Mouse (Mus musculus): ENCODE data around the gene Slc10a7. TPM values are rescaled to one million over a fixed set of nuclear protein-coding genes. Genes with fewer than 3 reads are reported as not detected.

Slc10a7 gene
- total RNA-seq, 2 experiments from 2014 or later = 21.3 to 27.9 TPM

Other genes starting within 250 kb of the Slc10a7 start
- not detected in 2 replicates for gene Pou4f2, start 72.7 kb upstream of the Slc10a7 start, total RNA-seq (2014; fragmentation: Nextera tagmentation)
- not detected in 2 replicates for gene Pou4f2, start 72.7 kb upstream of the Slc10a7 start, total RNA-seq (2017)
- 180 and 196 TPM in 2 replicates for gene Rbmxl1, start 448 bp upstream of the Slc10a7 start, total RNA-seq (2014; fragmentation: Nextera tagmentation)
- 190 and 200 TPM in 2 replicates for gene Rbmxl1, start 448 bp upstream of the Slc10a7 start, total RNA-seq (2017)

Data from granulocyte monocyte progenitor cell, adult 5-6 weeks (primary cell).